Mouse (Mus musculus): ENCODE measurements around the gene Cilp. TPM values are rescaled to one million over a fixed set of nuclear protein-coding genes. Genes with fewer than 3 reads are reported as not detected.
A peak's percentile ranks its signal among the peaks of the same experiment; 100 is the strongest.
"Not testable (repeated sequence)": the region's sequence is repeated elsewhere in the genome, so short reads cannot be mapped to it uniquely, and the experiment has no call there.

Gene Cilp
- polyA plus RNA-seq, 1 experiment, result not detected

DNA sequence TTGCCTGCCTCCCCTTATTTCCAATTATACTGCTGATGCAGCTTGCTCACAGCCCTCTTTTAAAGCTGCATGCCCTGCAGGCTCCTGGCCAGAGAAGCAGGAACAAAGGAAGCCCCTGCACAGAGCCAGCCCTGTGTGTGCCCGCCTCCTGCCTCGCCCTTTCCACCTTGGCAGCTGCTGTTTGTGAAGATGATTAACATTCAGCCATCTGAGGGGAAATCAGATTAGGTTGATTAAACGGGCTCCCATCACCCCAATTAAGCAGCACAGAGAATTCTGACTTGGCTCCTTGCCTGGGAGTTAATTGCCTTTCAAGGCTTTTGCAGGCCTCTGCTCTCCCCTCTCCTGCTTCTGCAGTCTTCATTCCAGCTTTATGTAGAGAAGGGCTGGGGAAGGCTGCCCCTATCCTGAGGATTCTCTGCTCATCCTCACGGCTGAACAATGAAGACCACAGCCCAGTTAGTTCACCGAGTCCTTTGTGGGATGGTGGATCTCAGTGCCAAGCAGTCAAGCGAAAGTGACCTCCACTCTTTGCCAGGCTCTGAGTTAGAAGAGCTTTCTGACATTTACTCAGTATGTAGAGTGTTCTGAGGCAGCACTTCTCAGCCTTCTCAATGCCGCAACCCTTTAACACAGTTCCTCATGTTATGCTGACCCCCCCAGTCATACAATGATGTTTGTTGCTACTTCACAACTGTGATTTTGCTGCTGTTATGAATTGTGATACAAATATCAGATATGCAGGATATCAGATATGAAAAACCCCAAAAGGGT, 2.9 kb downstream of the Cilp start:
- TF ChIP-seq POLR2A (IDR thresholded peaks at IDR 0.05; ENCODE audit: borderline replicate concordance, low read depth, low read length), result no peak
- TF ChIP-seq CTCF (IDR thresholded peaks at IDR 0.05; ENCODE audit: low read depth, low read length), result no peak
- Histone ChIP-seq H3K4me1 (ENCODE audit: control insufficient read depth, insufficient read depth, low read length) (no peaks in the 10 kb centered on the region), H3K4me3 (ENCODE audit: insufficient read depth, low read length) (no peak overlapping the region), H3K27ac (ENCODE audit: insufficient read depth, low read depth, low read length) (no peak overlapping the region)

DNA sequence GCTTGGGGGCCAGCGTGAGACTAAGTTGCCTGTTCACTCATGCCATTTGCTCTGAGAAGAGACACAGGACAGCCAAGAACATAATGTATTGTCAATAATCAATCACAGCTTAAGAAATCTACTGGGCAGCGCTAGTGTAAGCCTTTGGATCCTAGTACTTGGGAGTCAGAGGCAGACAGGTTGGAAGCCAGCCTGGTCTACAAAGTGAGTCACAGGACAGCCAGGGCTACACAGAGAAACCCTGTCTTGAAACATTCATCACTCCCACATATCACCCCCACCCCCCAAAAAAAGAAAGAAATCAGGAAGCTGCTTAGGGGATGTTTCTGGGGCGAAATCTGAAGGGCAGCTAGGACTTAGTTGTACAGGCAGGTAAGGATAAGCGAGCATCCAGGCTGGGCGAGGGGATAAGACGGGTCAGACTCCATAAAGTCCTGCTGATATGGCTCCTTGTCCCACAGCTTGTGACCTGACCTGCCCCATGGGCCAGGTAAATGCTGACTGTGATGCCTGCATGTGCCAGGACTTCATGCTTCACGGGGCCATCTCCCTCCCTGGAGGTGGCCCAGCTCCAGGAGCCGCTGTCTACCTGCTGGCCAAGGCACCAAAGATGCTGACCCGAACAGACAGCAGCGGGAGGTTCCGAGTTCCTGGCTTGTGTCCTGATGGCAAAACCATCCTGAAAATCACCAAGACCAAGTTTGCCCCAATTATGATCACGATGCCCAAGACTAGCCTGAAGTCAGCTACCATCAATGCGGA, 8.2 kb downstream of the Cilp start:
- Histone ChIP-seq H3K4me3 (ENCODE audit: insufficient read depth, low read length) (no peak overlapping the region), H3K27ac (ENCODE audit: insufficient read depth, low read depth, low read length) (no peak overlapping the region)
- TF ChIP-seq POLR2A (IDR thresholded peaks at IDR 0.05; ENCODE audit: borderline replicate concordance, low read depth, low read length) (no peak), CTCF (IDR thresholded peaks at IDR 0.05; ENCODE audit: low read depth, low read length) (no peak)

GRCm38 (mm10) chr9:65273873-65274272, 8.9 kb downstream of the Cilp start:
- Histone ChIP-seq H3K27ac (ENCODE audit: insufficient read depth, low read depth, low read length) (no peak overlapping the region), H3K4me1 (ENCODE audit: control insufficient read depth, insufficient read depth, low read length) (no peaks in the 10 kb centered on the region), H3K4me3 (ENCODE audit: insufficient read depth, low read length) (no peak overlapping the region)
- TF ChIP-seq CTCF (IDR thresholded peaks at IDR 0.05; ENCODE audit: low read depth, low read length), result no peak
- no peak for TF ChIP-seq POLR2A (IDR thresholded peaks at IDR 0.05; ENCODE audit: borderline replicate concordance, low read depth, low read length)

More for the DNA sequence above, 8.2 kb downstream of the Cilp start:
- no peaks in the 10 kb centered on the region for H3K4me1 ChIP-seq (ENCODE audit: control insufficient read depth, insufficient read depth, low read length)

DNA sequence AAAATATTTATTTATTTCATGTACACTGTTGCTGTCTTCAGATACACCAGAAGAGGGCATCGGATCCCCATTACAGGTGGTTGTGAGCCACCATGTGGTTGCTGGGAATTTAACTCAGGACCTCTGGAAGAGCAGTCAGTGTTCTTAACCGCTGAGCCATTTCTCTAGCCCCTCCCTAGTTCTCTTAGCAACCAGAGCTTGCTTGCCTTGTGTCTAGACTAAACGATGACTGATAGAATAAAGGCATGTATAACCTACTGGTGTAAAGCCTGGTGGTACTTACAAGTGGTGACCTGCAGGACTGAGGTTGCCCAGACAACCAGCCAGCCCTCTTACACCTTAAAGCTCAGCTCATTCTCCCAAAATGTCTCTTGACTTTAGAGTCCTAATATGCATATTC, 9.9 kb downstream of the Cilp start:
- not testable (repeated sequence) for H3K27ac ChIP-seq (ENCODE audit: insufficient read depth, low read depth, low read length); H3K4me3 ChIP-seq (ENCODE audit: insufficient read depth, low read length); H3K4me1 ChIP-seq (ENCODE audit: control insufficient read depth, insufficient read depth, low read length)

DNA sequence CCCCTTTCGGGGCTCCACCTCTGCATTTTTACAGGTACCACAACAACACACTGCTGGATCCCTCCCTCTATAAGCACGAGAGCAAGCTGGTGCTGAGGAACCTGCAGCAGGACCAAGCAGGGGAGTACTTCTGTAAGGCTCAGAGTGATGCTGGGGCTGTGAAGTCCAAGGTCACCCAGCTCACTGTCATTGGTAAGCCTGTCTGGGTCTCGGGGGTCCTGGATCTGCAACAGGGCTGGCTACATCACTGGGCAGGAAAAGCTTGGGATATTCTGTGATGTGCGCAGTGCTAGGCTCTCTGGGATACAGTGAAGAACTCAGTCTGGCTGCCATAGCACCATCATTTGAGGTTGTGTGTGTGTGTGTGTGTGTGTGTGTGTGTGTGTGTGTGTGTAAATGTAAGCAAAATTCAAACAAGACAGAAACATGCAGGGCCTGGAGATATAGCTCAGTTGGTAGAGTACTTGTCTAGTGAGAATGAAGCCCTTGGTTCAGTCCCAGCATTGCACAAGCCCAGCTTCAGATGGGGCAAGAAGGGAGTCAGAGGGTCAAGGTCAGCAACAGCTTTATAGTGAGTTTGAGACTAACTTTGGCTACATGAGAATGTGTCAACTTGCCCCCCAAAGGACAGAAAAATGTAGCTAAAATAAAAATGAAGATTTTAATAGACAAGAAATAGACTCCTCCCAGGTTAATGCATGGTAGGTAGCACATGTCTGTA, 11.0 kb downstream of the Cilp start:
- Histone ChIP-seq H3K4me3 (ENCODE audit: insufficient read depth, low read length) (no peak overlapping the region), H3K4me1 (ENCODE audit: control insufficient read depth, insufficient read depth, low read length) (no peaks in the 10 kb centered on the region), H3K27ac (ENCODE audit: insufficient read depth, low read depth, low read length) (no peak overlapping the region)
- TF ChIP-seq POLR2A (IDR thresholded peaks at IDR 0.05; ENCODE audit: borderline replicate concordance, low read depth, low read length), result no peak
- TF ChIP-seq CTCF (IDR thresholded peaks at IDR 0.05; ENCODE audit: low read depth, low read length), result no peak

GRCm38 (mm10) chr9:65281536-65282151, 16.7 kb downstream of the Cilp start:
- Histone ChIP-seq H3K27ac (ENCODE audit: insufficient read depth, low read depth, low read length) (no peak overlapping the region), H3K4me1 (ENCODE audit: control insufficient read depth, insufficient read depth, low read length) (no peaks in the 10 kb centered on the region), H3K4me3 (ENCODE audit: insufficient read depth, low read length) (no peak overlapping the region)
- TF ChIP-seq CTCF (IDR thresholded peaks at IDR 0.05; ENCODE audit: low read depth, low read length) (no peak), POLR2A (IDR thresholded peaks at IDR 0.05; ENCODE audit: borderline replicate concordance, low read depth, low read length) (no peak)

DNA sequence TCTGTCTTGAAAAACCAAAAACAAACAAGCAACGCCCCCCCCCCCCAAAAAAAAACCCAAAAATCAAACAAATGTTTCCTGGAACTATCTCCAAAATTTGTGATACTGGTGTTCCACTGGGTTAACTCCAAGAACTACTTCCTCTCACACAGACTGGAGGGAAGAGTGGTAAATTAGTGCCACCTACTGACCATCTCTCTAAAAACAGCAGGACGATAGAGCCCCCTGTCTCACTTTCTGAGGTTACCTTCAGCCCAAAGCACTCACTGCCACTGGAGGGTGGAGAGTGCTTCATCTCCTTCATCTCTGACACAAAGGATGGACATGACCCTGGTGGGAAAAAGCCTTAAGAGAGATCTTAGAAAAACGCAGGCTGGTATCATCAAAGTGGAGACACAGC, 18.3 kb downstream of the Cilp start:
- TF ChIP-seq POLR2A (IDR thresholded peaks at IDR 0.05; ENCODE audit: borderline replicate concordance, low read depth, low read length), result no peak
- peak; percentile 32; the same call in 1 of the 2 replicates for TF ChIP-seq CTCF (IDR thresholded peaks at IDR 0.05; ENCODE audit: low read depth, low read length)
- H3K4me3 ChIP-seq (ENCODE audit: insufficient read depth, low read length), result no peak overlapping the region
- no peaks in the 10 kb centered on the region for H3K4me1 ChIP-seq (ENCODE audit: control insufficient read depth, insufficient read depth, low read length)
- H3K27ac ChIP-seq (ENCODE audit: insufficient read depth, low read depth, low read length), result no peak overlapping the region

DNA sequence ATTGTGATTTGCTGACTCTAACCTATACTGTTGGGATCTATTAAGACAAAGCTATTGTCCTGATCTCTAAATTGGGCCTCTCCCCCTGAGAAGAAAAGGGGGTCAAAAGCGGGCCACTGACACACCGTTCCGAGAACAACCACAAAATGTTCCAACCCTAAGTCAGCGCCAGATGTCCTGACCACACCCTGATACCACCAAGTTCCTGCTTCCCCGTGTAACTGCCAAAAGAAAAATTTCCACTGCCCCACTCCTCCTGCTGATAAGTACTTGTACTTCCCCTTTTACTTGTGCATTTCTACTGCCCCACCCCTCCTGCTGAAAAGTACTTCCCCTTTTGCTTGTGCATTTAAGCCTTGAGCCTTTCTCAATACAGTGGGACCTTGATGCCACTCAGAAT, 23.3 kb downstream of the Cilp start:
- not testable (repeated sequence) for H3K27ac ChIP-seq (ENCODE audit: insufficient read depth, low read depth, low read length); H3K4me1 ChIP-seq (ENCODE audit: control insufficient read depth, insufficient read depth, low read length); H3K4me3 ChIP-seq (ENCODE audit: insufficient read depth, low read length)

GRCm38 (mm10) chr9:65289988-65290387, 25.0 kb downstream of the Cilp start:
- TF ChIP-seq POLR2A (IDR thresholded peaks at IDR 0.05; ENCODE audit: borderline replicate concordance, low read depth, low read length) (no peak), CTCF (IDR thresholded peaks at IDR 0.05; ENCODE audit: low read depth, low read length) (no peak)

More at GRCm38 (mm10) chr9:65289988-65290387, 25.0 kb downstream of the Cilp start:
- Histone ChIP-seq H3K4me3 (ENCODE audit: insufficient read depth, low read length) (no peak overlapping the region), H3K27ac (ENCODE audit: insufficient read depth, low read depth, low read length) (no peak overlapping the region), H3K4me1 (ENCODE audit: control insufficient read depth, insufficient read depth, low read length) (peaks cover 6% of the 10 kb centered on the region)

Data from bone marrow macrophage, adult 2 months (primary cell).